Mouse (Mus musculus) midbrain, embryonic 11.5 days (tissue): ENCODE data around the gene Lrrc74a. TPM values are rescaled to one million over a fixed set of nuclear protein-coding genes. Genes with fewer than 3 reads are reported as not detected.

Experiments
- ATAC-seq: fragments of 200-750 bp; cut with Nextera tagmentation; 2 replicates; pipeline ENCODE4 v1.8.0; 2017; ENCODE audit warnings: moderate TSS enrichment, moderate library complexity; ENCODE audit not compliant: low FRiP score
- DNase-seq: peaks from one replicate; pipeline ENCODE4 v3.0.0; 2015; ENCODE audit warnings: low spot score; ENCODE audit errors: missing footprints
- H3K27ac ChIP-seq: fragments of 300-500 bp; sonication (generic); 2 replicates; pipeline ENCODE4 v1.5.1; 2014; ENCODE audit warnings: low read depth, low read length
- H3K27me3 ChIP-seq: fragments of 300-500 bp; sonication (generic); 2 replicates; pipeline ENCODE4 v1.6.1; 2014; ENCODE audit warnings: mild to moderate bottlenecking, low read length, moderate library complexity, mixed read lengths; ENCODE audit not compliant: control insufficient read depth, insufficient read depth
- H3K36me3 ChIP-seq: fragments of 300-500 bp; sonication (generic); 2 replicates; pipeline ENCODE4 v1.6.1; 2014; ENCODE audit warnings: mild to moderate bottlenecking, low read length, moderate library complexity, mixed read lengths; ENCODE audit not compliant: control insufficient read depth, insufficient read depth
- H3K4me1 ChIP-seq: fragments of 300-500 bp; sonication (generic); 2 replicates; pipeline ENCODE4 v1.6.1; 2014; ENCODE audit warnings: low read length; ENCODE audit not compliant: control insufficient read depth, insufficient read depth
- H3K4me2 ChIP-seq: fragments of 300-500 bp; sonication (generic); 2 replicates; pipeline ENCODE4 v1.6.1; 2014; ENCODE audit warnings: mild to moderate bottlenecking, moderate library complexity
- H3K4me3 ChIP-seq: fragments of 300-500 bp; sonication (generic); 2 replicates; pipeline ENCODE4 v1.5.1; 2014; ENCODE audit warnings: low read depth, low read length
- H3K9ac ChIP-seq: fragments of 300-500 bp; sonication (generic); 2 replicates; pipeline ENCODE4 v1.6.1; 2014; ENCODE audit warnings: low read length
- H3K9me3 ChIP-seq: fragments of 300-500 bp; sonication (generic); 2 replicates; pipeline ENCODE4 v1.6.1; 2016; ENCODE audit warnings: low read length; ENCODE audit not compliant: control insufficient read depth
- WGBS: fragments of 180-500 bp; shearing (Covaris S2); extraction: QIAGEN DNeasy Blood & Tissue Kit; methylation state at CpG from one replicate; pipeline ENCODE4 v1.1.7; 2014; 5-methylcytosine and 5-hydroxymethylcytosine counted together
- polyA plus RNA-seq: library from polyadenylated mRNA; unstranded; fragments of >200 nt; fragmentation: Nextera tagmentation; extraction: Ambion mirVana; gene quantifications from 2 replicates; pipeline ENCODE4 v1.2.1, GENCODE M21; 2014

The Lrrc74a gene
- polyA plus RNA-seq, 1 experiment from 2014 or later: not detected

DNA sequence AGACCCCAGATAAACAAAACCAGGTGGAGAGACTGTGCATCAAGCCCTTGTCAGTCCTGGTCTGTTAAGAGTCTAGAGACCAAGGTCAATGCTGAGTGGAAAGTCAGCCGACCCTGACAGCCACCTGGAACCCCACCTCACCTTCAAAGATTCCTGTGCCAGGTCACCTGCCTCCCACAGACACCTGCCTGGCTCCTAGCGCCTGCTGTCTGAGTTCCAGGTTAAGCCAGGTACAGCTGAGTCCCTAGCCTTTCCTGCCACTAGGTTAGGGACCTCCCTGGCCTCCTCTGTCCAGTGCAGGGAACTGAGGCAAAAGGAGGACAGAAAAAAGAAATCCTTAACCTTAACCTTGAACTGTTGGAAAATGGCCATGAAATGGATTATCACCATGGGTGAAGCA lies 70.7 kb downstream of the Lrrc74a start:
- H3K36me3 ChIP-seq: no peaks in the 10 kb centered on the region
- no peak overlapping the region for H3K27ac ChIP-seq
- H3K4me1 ChIP-seq: peaks cover 81% of the 10 kb centered on the region
- H3K4me3 ChIP-seq: no peak overlapping the region
- H3K27me3 ChIP-seq: peaks cover 9% of the 10 kb centered on the region
- H3K4me2 ChIP-seq: no peak overlapping the region
- 79% methylated on average over 2 of the region's 2 CpGs for WGBS
- ATAC-seq: no peak
- H3K9ac ChIP-seq: no peak overlapping the region
- no peaks in the 10 kb centered on the region for H3K9me3 ChIP-seq
- no peak for DNase-seq

DNA sequence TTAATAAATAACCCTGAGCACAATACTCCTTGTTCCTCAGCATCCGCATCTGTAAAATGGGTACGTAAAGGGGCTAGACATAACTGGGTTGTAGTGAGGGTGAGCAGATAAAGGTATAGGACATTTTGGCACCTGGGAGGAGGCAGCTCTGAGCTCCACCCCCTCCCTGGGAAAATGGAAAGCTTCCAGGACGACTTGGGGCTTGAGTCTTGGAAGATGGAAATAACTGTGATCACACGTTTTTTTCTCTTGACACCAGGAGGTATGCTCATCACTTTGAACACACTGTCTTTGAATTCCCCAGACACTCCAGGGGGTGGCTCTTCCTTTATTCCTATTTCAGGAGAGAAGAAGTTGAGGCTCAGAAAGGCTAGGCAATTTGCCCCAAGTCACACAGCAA lies 71.1 kb downstream of the Lrrc74a start:
- Histone ChIP-seq H3K9ac (no peak overlapping the region), H3K27ac (no peak overlapping the region), H3K4me2 (no peak overlapping the region), H3K9me3 (no peaks in the 10 kb centered on the region), H3K27me3 (peaks cover 9% of the 10 kb centered on the region), H3K36me3 (no peaks in the 10 kb centered on the region), H3K4me3 (no peak overlapping the region), H3K4me1 (peaks cover 77% of the 10 kb centered on the region)
- ATAC-seq (no peak), DNase-seq (peak; percentile 87)
- WGBS: 66% methylated on average over 4 of the region's 4 CpGs

DNA sequence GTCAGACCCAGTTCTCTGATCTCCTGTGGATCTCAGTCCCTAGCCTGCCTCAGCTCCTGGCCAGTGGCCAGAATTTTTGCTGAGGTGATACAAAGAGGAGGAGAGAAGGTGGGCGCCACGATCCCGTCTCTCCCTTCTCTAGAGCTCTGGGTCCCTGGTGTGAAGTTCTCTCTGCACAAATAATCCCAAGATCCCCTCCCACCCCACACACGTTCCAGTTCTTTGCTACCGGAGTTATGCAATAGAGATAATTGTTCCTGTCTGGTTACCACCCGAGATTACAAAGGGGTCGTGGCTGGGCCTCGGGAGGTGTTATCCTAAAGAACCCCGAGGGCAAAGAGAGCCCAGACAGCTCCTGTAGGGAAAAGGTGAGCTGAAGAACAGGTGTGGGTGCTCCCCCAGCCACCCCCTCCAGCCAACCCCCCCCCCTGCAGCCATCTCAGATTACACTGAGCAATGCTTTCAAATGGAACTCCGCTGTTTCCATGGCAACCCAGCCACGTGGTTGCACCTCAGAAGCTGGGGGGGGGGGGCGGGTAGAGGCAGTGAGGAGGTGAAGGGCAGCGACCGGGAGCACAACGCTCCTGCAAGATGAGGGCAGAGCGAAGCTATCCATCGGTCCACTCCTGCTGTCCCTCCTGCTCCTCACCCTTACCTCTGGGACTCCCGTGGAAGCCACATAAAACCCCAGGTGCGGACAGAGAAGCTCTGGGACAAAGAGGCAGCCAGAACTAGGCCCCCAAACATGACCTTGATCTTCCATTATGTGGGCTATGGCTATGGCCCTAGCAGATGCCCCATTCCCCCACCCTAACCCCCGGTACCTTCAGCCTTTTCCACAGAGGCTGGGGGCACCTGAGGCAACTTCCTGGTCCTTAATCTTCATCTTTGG lies 72.1 kb downstream of the Lrrc74a start:
- no peaks in the 10 kb centered on the region for H3K9me3 ChIP-seq
- 0 out of 2 replicates have a peak overlapping the region, but pooled peaks have one; percentile 9 for H3K4me3 ChIP-seq
- ATAC-seq (peak; percentile 23), DNase-seq (peak; percentile 93)
- H3K4me1 ChIP-seq: peaks cover 70% of the 10 kb centered on the region
- no peaks in the 10 kb centered on the region for H3K36me3 ChIP-seq
- H3K27ac ChIP-seq: peak overlapping the region; percentile 87
- H3K4me2 ChIP-seq: peak overlapping the region; percentile 47
- H3K27me3 ChIP-seq: peaks cover 9% of the 10 kb centered on the region
- peak overlapping the region; percentile 59 for H3K9ac ChIP-seq
- WGBS: 2% methylated on average over 20 of the region's 20 CpGs

DNA sequence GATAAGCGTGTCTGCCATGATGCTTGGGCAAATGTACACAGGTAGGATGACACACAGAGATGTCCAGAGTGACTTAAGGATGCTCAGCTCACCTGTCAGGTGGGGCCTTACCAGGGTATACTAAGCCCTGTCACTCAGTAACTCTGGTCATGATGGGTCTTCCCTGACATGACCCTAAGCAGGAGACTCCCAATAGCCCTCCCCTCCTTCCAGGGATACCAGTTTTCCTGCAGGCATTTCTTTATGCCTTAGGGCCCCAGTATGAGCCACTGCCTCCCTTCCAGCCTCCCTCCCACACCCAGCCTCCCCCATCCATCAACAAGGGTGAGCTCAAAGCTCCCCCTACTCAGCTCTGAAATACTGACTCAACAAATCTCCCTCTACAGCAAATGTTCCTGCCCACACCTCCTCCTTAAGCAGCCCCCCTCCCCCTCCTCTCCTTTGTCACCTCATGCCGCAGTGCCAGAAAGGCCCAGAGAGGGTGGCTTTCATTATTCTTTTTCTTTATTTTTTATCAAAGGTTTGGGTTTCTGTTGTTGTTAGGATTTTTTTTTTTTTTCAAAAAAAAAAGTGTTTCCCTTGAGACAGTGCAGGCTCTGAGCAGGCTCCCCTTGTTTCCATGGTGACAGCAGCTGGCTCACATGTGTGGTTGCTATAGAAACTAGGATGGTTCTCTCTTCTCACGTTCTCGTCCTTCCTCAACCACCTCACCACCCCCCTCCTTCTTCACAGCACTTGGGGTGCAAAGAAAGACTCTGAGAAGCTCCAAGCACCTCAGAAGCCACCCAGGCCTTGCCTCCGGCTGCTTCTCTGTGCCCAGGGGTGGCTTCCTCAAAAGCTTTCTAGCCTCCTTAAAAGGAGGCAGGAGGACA lies 73.0 kb downstream of the Lrrc74a start:
- 7% methylated on average over 5 of the region's 5 CpGs for WGBS
- H3K4me3 ChIP-seq: 0 out of 2 replicates have a peak overlapping the region, but pooled peaks have one; percentile 9

DNA sequence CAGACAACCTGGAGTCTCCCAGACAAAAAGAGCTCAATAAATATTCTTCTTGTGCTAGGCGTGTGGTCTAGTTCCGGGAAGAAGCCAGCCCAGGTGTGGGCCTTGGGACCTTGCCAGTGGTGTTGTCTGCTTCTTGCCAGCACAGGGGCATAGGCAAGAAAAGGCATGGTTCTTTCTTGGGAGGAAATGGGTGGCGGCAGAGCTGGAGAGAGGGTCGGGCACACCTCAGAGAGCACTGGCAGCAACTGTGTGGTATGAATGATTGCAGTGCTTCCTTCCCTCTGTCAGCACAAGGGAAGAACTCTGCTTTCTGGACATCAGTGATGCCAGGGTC lies 73.6 kb downstream of the Lrrc74a start:
- ATAC-seq: peak; percentile 3; the same call in 1 of the 2 replicates
- peaks cover 62% of the 10 kb centered on the region for H3K4me1 ChIP-seq
- 32% methylated on average over 4 of the region's 4 CpGs for WGBS

More for the DNA sequence above, 73.0 kb downstream of the Lrrc74a start:
- peaks cover 66% of the 10 kb centered on the region for H3K4me1 ChIP-seq
- peak; percentile 96 for DNase-seq
- H3K36me3 ChIP-seq: no peaks in the 10 kb centered on the region
- H3K9ac ChIP-seq: peak overlapping the region; percentile 59
- peak overlapping the region; percentile 47 for H3K4me2 ChIP-seq
- no peaks in the 10 kb centered on the region for H3K9me3 ChIP-seq
- peak; percentile 80 for ATAC-seq
- peaks cover 9% of the 10 kb centered on the region for H3K27me3 ChIP-seq
- peak overlapping the region; percentile 87 for H3K27ac ChIP-seq

DNA sequence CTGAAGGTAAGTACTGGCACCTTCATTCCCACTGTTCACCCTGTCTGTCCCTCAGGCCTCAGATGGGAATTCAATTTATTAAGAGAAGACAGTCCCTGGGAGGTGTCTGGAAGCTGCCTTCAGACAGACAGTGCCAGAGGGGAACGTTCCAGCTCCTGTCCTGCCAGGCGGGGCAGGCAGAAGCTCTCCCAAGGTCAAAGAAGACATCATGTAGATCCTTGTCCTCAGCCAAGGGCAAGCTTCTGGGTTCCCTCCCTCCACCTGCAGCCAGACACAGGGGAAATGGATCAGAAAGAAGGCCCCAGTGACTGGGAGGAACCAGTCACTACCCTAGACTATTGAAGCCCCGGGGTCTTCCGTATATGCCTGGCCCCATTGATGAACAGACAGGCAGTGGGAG lies 74.7 kb downstream of the Lrrc74a start:
- 82% methylated on average over 4 of the region's 4 CpGs for WGBS
- H3K27ac ChIP-seq: 0 out of 2 replicates have a peak overlapping the region, but pooled peaks have one; percentile 9
- no peak for ATAC-seq

More for the DNA sequence above, 73.6 kb downstream of the Lrrc74a start:
- Histone ChIP-seq H3K9me3 (no peaks in the 10 kb centered on the region), H3K27ac (peak overlapping the region; percentile 87), H3K27me3 (peaks cover 9% of the 10 kb centered on the region), H3K4me2 (no peak overlapping the region), H3K4me3 (no peak overlapping the region), H3K9ac (peak overlapping the region; percentile 28; the same call in 1 of the 2 replicates), H3K36me3 (no peaks in the 10 kb centered on the region)
- no peak for DNase-seq

DNA sequence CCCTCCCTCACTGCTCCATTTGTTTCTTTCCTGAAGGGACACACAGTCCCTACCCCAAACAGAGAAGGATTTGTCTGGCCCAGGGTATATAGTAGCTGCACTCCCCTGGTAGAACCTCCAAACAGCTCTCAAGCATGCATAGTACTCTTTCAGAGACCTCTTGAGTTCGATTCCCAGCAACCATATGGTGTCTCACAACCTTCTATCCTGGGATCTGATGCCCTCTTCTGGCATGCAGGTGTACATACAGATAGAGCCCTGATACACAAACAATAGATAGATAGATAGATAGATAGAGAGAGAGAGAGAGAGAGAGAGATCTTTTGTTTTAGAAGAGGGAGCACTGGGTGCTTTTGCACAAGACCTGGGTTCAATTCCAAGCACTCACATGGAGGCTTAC lies 75.9 kb downstream of the Lrrc74a start:
- Histone ChIP-seq H3K4me2 (no peak overlapping the region), H3K9ac (no peak overlapping the region), H3K4me3 (no peak overlapping the region), H3K36me3 (no peaks in the 10 kb centered on the region), H3K27me3 (peaks cover under 1% of the 10 kb centered on the region), H3K4me1 (peaks cover 48% of the 10 kb centered on the region), H3K27ac (no peak overlapping the region), H3K9me3 (no peaks in the 10 kb centered on the region)
- ATAC-seq (no peak), DNase-seq (no peak)
- WGBS: 95% methylated on average over 1 of the region's 1 CpGs

More for the DNA sequence above, 74.7 kb downstream of the Lrrc74a start:
- peaks cover 5% of the 10 kb centered on the region for H3K27me3 ChIP-seq
- H3K4me1 ChIP-seq: peaks cover 51% of the 10 kb centered on the region
- H3K9me3 ChIP-seq: no peaks in the 10 kb centered on the region
- DNase-seq: no peak
- no peaks in the 10 kb centered on the region for H3K36me3 ChIP-seq
- H3K4me3 ChIP-seq: no peak overlapping the region
- no peak overlapping the region for H3K4me2 ChIP-seq
- H3K9ac ChIP-seq: no peak overlapping the region

DNA sequence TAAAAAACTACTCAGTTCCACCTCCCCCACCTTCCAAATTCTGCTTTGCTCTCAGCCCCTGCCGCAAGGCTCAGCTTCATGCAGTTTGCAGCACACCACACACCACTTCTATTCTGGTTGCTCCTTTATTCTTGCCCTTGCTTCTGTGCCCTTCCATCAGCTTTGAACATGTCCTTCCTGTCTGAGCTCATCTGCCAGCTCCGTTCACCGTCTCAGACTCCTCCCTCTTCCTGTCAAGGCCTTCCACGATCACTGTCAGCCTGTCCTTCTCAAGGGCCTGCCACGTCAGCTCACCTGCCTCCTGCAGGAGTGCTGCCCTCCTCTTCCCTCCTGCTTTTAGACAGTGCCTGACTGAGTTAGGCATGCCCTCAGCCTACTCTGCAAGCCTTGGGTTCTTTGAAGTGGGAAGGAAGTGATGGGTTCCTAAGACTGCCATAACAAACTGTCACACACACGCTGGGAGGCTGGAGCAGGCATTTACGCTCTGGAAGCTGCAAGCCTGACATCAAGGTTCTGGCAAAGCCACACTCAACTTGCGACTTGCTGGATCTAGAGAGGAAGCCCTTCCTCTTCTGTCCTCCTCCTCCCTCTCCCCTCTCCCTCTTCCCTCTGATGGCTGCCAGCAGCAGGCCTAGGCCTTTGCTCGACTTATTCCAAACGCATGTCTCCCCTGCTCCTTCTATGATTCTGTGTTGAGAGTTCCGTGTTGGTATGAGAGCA lies 76.7 kb downstream of the Lrrc74a start:
- peak overlapping the region; percentile 35; the same call in 1 of the 2 replicates for H3K27ac ChIP-seq
- H3K4me2 ChIP-seq: no peak overlapping the region
- H3K9ac ChIP-seq: 0 out of 2 replicates have a peak overlapping the region, but pooled peaks have one; percentile 9
- no peaks in the 10 kb centered on the region for H3K36me3 ChIP-seq
- ATAC-seq (no peak), DNase-seq (no peak)
- no peaks in the 10 kb centered on the region for H3K9me3 ChIP-seq
- WGBS: 76% methylated on average over 11 of the region's 11 CpGs
- H3K27me3 ChIP-seq: no peaks in the 10 kb centered on the region; the same call in 1 of the 2 replicates
- H3K4me1 ChIP-seq: peaks cover 54% of the 10 kb centered on the region
- no peak overlapping the region for H3K4me3 ChIP-seq
